Mouse (Mus musculus) adrenal gland, postnatal 36 days (tissue): ENCODE data around the gene Ube2l6. TPM values are rescaled to one million over a fixed set of nuclear protein-coding genes. Genes with fewer than 3 reads are reported as not detected.
"Not testable (repeated sequence)": the region's sequence is repeated elsewhere in the genome, so short reads cannot be mapped to it uniquely, and the experiment has no call there.

Experiments used
- DNase-seq, 2 experiments: peaks; one replicate each; pipeline ENCODE4 v3.0.0; 2021; ENCODE audit warnings: mixed read lengths in 1 of 2
- total RNA-seq, 2 experiments: library from RNA; stranded (reverse); gene quantifications; 2 replicates each; pipeline ENCODE4 v1.2.3; 2021

Gene Ube2l6
- total RNA-seq, 2 experiments from 2014 or later, result 17.1 to 23.1 TPM

DNA sequence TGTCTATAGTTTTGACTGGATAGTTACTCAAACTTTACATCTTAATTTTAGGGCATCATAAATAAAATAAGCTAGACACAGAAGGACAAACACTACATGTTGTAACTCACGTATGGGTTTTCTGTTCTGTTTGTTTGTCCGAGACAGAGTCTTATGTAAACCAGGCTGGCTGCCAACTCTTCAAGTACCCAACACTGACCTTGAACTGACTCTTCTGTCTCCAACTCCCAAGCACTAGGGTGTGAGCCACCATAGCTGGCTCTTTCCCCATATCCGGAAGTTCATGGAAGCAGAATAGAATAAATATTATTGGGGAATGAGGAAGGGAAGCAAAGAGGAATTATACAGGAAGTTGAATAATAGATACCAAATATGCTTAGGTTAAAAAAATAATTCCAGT, 6.1 kb upstream of the Ube2l6 start:
- DNase-seq, result peak; percentile 27 to 45

DNA sequence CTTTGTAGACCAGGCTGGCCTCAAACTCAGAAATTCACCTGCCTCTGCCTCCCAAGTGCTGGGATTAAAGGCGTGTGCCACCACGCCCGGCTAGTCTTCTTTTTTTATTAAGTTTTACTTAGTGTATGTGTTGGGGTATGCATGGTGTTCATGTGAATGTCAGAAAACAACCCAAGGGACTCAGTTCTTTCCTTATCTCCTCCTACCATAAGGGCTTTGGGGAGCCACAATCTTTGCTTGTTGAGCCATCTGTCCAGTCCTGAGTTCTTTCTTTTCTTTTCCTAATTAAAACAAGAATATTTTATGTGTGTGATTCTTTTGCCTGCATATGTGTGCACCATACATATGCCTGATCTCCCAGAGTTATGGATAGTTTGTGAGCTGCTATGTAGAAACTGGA, 5.5 kb upstream of the Ube2l6 start:
- DNase-seq, result no peak

DNA sequence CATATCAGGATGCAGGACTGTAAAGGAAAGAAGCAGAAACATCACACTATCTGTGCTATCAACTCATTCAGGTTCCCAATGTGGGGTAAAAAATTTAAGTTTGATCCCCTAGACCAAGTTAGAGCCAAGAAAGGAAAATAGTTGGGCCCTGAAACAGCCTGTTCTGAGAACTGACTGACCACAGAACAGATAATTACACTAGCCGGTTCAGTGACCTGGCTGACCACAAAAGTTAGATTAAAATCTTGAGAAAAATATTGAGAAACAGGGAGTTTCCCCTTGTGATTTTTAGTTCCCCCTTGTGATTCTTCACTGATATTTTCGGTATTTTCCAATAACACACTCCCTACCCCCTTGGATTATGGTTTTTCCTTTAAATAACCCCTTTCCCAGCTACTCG, 4.8 kb upstream of the Ube2l6 start:
- DNase-seq, result no peak

DNA sequence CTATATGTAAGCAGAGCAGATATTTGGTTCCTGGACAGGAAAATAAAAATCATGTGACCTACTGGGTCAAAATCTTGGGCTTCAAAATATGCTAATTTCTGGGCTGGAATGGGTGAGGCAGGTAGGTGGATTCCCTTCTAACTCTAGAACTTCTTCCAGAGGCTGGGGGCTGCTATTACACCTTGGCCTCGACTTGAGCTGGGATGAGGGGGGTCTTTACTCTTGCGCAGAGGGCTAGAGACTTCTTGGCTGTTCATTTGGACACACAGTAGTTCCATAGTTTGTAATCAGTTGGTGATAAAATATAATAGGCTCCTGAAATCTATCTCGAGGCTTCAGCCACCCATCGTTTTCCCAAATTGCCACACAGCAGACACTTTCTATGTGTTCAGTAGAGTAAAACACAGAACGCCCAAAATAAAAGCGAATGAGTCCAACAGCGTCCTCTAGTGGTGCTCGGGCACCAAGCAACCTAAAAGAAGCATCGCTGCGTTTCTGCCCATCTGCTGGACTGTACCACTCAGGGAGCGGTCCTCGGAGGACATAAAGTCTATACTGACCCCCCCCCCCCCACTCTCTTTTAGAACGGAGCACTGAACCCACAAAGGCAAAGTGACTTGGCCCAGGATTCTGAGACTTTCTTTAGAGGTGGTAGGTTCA, 665 bp upstream of the Ube2l6 start:
- peak; percentile 77 to 82 for DNase-seq

DNA sequence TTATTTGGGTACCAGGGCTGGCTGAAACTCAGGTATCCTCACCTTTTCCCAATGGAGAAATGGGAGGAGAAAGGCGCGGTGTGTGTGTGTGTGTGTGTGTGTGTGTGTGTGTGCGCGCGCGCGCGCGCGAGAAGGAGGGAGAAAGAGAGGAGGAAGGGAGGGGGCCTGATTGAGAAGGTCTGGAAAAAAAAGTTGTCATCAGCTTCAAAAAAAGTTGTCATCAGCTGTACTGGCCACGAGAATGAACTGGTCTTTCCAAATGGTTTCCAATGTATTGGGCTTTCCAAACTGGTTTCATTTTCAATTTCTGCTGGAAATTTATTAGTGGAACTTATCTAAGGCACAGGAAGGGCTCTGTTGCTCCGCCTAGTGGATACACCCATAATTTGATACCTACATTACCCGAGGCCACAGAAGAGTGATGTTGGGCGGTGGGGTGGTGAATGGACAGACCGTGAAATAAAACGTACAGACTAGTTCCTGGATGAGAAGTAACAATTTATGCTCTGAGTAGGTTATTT, 473 bp downstream of the Ube2l6 start:
- DNase-seq, result peak; percentile 59 to 76

DNA sequence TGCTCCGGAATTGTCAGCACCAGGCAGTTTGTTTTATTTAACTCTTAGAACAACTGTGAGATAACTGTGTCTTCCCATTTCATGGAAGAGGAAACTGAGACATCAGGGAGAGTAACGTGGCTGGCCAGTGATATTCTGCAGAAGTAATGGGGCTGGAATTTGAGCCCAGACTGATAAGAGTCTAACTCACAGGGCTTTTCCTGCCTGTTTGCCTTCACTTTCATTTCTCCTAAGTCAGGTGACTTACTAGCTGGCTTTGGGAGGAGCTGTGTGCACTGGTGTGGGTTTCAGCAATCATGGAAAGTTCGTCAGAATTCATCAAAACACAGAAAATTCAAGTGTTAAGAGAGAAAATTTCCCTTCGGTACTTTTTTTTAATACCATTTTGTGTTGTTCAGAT, 1.7 kb downstream of the Ube2l6 start:
- DNase-seq, result no peak

DNA sequence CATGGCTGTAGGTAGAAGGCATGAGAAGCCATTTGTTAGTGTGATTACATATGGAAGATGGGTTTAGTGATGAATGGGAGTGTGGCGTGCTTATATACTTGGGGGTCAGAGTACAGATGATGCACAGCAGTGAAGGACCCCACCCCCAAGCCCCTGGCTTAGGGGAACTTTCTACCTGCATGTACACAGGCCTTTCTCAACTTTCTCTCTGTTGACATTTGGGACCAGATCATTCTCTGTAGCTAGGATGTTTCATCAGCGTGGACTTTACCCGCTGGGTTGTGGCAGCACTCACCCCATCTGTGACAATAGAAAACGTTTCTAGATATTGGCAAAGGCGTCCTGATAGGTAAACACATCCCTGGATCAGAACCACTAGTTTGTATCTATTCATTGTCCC, 2.6 kb downstream of the Ube2l6 start:
- not testable (repeated sequence) for DNase-seq

DNA sequence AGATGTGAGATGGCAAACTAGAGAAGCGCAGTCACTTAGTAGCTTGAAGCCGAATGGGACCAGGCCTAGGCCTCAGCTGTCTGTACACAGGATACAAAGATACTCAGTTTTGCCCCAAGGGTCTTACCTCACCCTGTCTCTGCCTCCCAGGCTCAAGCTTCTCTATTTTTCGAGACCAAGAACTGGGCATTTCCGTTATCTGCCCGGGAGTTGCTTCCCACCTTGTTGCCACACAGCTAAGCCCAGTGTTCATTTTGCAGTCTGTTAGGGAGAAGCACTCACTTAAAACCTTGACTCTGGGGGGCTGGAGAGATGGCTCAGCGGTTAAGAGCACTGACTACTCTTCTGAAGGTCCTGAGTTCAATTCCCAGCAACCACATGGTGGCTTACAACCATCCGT, 5.3 kb downstream of the Ube2l6 start:
- no peak for DNase-seq

DNA sequence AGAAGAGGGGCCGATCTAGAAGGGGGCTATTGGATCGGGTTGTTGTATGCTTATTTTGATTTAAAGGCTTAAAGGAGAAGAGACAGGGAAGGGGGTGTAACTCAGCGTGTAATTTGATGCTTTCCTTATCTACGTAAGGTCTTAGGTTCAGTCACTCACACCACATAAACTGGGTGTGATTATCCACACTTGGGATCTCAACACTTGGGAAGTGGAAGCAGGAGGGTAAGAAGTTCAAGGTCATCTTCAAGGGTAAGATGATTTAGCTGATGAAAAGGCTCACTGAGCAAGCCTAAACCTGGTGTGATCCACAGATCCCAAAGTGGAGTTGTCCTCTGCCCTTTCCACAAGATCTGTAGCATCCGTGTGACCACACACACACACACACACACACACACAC, 7.9 kb downstream of the Ube2l6 start:
- no peak for DNase-seq

DNA sequence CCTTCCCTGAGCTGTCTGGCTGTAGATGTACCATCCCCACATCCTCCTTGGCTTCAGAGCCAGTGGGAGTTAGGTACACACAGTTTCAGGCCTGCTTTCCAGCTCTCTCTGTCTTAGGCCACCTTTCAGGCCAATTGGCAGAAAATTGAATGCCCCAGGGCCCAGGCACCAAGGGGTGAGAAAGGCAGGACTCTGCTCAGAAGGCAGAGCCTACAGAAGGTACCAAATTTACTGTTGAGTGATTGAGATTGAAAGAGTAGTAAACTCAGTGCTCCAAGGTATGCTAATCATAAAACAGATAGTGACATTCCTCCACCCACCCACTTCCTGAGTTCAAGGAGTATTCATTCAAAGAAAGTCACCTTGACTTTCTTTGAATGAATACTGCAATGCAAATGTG, 10.7 kb downstream of the Ube2l6 start:
- no peak for DNase-seq

DNA sequence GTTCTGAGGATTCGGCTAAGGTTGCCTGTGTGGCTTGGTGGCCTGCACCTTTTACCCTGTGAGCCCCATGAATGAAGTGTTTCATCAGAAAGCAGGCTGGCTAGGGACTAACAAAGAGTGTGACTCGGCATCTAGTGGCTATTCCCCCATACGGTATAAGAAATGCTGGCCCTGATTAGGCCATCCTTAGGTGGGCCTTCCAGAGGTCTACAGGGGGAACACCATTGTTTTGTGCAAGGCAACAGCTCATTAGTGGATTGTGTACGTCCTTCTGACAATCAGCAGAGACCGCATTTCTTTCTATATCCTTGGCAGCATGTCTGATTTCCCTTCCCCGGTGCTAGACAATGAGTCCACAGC, 11.9 kb downstream of the Ube2l6 start:
- no peak for DNase-seq

DNA sequence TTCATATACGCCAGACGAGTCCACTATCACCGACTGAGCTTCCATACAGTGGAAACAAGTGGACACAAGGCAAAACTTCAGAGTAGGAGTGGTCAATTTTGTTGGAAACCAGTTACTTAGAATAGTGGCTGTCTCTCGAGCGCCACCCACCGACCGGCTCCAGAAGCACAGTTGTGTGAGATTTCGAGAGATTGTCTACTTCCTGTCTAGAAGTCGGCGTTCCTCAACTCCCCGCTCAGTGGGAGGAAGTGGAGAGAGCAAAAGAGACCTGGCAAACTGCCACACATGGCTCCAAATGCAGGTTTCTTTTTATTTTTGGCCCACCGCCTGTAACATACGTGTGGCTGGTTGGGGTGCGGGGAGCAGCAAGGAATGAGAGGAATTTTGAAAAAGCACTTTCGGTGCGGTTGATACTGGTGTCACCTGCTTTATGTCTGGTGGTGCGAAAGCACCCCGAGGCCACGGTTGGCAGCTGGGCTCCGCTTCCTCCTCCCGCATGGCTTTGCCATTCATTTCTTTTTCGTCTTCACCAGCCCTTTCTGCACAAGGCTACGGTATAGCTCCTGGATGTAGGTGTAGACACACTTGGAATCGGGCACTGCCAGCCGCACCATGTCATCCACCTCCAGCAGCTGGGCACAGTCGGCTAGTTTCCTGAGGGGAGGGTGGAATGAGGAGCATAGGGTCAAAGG, 12.4 kb downstream of the Ube2l6 start:
- DNase-seq, result peak; percentile 83 to 87

DNA sequence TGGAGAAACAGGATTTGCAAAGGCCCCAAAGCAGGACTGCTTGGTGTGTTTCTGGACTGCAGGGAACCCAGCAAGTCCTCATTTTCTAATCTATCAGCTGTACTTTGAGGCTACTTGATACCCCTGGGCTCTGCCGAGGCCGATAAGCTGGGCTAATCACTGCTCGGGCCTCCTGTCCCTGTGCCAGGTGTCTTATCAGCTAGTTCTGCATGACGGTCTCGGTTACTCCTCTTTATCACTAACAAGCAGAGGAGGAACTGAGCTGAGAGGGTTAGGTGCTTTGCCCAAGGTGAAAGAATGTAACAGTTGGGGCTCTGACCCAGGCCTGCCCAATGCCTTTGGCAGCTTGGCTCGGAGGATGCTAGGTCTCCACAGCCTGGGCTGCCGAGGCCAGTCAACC, 13.3 kb downstream of the Ube2l6 start:
- no peak for DNase-seq

DNA sequence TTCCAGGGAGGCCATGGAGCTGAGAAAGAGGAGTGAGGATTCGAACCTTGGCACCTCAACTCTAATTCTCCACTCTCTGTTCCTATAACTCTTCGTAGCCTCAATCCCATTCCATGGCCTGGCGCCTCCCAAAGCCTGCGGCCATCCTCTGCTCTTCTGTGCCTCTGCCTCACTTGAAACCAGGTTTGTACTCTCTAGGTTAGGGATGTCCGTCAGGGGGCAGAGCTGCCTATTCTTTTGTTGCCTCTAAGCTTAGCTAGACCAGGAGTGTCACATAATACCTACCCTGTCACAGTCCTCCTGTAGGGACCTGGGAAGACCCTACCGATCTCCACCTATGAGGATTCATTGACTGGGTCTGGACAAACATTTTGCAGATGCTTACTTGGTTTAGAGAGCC, 14.0 kb downstream of the Ube2l6 start:
- no peak for DNase-seq

DNA sequence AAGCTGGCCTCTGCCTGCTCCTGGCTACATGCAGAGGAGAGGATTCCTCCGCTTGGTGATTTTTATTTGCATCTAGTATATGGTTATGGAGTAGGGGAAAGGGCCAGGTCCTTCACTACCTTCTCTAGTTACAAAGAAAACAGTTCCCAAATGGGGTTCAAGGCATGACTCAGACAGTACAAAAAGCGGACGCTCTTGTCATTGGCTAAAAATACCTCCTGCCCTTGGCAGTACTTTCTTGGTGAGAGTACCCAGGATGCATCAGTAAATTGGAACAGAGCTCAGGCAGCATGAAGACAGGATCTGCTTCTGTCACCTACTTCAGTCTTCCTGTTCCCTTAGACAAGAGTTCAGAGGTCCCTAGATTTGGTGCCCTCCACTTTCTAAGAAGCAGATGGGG, 21.2 kb downstream of the Ube2l6 start:
- DNase-seq, result no peak

DNA sequence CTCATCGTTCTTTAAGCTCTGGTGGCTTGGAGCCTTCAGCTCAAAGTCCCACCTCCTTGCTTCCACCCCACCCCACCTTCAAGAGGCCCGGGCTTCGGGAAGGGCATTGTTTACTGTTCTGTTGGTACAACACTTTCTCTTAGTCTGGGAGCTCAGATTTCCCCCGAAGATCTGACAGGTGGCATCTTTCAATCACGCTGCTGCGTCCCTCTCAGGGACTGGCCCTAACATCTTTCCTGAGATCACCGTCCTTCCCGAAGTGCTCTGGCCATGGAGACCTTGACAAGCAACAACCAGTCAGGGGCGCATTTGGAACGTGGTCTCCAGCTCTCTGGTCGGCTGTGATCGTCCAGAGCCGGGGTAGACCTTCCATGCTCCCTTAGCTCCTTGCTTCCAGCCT, 23.9 kb downstream of the Ube2l6 start, which contains the start of gene Smtnl1:
TSS of gene Smtnl1 (minus strand) at position 101 of the 400 bp plus-strand sequence.
- DNase-seq, result no peak

DNA sequence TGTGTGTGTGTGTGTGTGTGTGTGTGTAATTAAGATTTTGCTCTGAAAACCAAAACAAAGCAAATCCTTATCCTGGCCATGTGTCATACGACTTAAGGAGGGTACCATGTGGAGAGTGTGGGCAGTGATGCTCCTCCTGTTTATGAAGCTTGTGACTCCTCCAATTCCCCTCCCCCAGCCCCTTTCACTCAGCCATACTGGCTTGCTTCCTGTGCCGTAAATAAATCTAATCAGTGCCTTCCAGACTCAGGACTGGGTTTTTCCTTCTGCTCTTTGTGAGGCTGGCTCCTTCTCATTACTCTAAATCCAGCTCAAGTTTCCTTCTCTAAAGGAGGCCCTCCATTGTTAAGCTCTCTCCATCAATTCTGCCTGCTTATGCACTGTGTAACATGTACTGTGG, 24.6 kb downstream of the Ube2l6 start:
- no peak for DNase-seq

DNA sequence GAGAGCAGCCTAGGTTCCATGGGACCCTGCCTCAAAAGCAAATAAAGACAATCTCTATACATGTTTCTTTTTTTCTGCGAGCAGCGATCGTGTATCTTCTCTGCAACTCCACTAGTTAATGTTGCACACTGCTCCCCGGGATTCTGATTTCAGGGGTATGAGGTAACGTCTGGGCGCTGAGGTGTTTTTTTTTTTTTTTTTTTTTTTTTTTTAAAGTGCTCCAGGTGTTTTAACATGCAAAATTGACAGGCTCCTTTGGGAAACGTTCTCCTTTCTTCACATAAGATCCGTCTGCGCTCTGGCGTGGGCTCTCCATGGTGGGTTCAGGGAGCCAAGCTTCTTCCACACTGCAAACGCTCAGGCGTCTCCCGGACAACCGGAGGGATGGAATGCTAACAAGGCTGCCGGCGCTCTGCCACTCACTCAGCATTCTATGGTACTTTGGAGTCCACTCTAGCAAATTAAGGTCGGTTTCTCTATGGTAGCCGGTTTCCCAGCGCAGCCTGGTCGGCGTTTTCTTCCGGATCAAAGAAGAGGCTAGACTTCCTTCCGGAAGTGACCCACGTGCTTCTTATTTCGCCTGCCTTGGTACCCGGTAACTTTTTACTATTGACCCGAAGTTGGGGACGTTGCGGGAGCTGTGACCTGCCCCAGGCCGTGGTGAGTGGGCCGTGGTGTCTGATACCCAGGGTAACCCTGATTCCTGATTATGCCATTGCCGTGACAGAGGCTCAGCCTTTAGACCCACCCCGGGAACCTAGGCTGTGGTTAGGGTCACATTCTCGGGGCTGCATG, 28.1 kb downstream of the Ube2l6 start, which contains the start of gene Timm10:
TSS of gene Timm10 (plus strand) at position 510 of the 795 bp plus-strand sequence.
- peak; percentile 87 for DNase-seq

DNA sequence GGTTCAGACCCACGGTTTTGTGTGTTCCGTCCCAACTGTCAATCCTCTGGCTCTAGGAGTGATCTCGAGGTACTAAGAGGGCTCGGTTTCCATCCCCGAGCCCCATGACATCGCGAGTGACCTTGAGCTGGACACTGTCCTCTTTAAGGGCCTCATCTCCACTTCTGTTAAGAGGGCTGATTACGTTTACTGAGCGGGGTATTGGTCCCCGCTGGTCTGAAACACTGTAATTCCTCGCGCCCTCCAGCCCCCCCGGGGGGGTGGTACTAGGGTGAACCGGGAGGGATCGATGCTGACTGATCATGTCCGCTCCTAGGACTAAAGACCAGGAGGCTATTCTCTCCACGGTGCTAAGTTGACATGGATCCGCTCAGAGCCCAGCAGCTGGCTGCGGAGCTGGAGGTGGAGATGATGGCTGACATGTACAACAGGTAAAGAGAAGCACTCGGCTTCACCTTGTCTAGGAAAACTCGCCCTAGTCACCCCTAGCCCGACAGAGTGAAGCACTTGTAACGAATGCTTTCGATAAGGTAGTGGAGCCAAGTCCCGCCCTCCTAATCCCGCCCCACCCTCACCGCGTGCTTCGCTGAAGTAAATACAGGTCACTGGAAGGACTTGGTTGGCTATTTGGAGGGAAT, 28.8 kb downstream of the Ube2l6 start:
- peak; percentile 18 to 40 for DNase-seq

DNA sequence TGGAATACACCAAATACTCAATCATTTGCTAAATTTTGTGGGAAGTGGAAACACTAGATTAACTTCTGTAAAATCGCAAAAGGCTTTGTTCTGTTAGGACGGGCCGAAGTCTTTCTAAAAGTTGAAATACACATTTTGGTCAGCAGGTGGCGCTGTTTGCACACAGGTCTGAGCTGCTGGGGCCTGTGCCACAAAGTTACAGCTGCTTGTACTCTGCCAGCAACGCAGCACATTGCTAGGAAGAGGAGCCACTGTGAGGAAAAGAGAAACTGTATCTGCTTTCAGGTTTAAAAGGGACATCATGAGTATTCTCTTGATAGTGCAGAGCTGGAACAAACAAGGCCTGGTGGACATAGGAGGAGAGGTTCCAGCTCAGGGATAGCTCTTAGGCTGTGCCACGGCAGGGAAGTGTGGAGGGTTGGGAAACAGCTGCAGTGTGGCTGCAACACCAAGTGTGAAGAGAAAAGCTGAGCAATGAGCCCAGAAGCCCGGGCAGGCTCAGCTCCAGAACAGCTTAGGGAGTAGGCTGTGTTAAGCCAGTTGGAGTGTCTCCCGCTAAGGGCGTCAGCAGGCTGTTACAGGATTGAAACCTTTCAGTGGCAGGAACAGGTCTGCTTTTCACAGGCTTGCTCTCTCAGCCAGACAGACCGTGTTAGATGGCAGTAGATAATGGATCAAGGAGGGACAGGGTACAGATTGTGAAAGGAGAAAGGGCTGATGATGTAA, 33.2 kb downstream of the Ube2l6 start:
- DNase-seq, result peak; percentile 83 to 87

DNA sequence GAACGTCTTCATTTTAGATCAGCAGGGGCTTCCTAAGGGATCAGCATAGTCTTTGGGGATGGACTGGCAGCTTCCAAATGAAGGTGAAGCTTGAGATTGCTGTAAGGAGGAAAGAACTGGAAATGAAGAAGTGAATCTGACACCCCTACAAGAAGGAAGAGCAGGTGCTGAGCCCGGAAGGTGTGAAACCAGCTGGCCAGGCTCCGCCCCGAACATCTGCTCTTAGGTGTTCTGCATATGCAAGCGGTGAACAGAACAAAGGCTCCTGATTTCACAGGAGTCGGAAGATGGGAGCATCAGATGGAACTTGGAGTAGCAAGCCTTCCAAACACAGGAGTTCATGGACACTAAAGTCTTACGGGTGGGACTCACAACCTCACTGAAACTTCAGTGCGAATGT, 38.5 kb downstream of the Ube2l6 start:
- no peak for DNase-seq
